Mouse (Mus musculus): ENCODE measurements around the gene Slc37a1. TPM values are rescaled to one million over a fixed set of nuclear protein-coding genes. Genes with fewer than 3 reads are reported as not detected.

Gene Slc37a1
- polyA plus RNA-seq, 1 experiment: 3.4 TPM

DNA sequence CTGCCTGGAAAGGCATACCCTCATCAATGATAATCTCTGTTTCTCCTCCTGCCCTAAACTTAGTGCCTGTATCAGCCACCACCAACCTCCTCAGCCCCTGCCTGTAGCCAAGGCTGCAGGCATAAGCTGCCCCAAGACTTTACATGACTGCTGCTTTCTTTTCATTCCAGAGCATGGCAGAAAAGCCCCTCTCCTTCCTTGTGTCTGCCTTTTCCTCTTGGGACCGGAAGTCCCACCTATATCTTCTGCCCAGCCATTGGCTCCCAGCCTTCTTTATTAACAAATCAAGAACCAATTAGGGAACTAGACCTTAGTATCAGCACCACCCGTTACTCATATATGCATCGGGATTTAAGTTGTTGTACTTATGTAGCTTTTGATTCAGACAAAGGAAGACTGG, 624 bp downstream of the Slc37a1 start:
- peaks cover 30% of the 10 kb centered on the region for H3K27me3 ChIP-seq (replicated peaks)
- H3K4me1 ChIP-seq: peaks cover 44% of the 10 kb centered on the region
- TF ChIP-seq FLI1 (IDR thresholded peaks at IDR 0.05; ENCODE audit: low read length) (no peak), GATA1 (IDR thresholded peaks at IDR 0.05; ENCODE audit: borderline replicate concordance, low read length) (no peak)
- no peaks in the 10 kb centered on the region for H3K36me3 ChIP-seq (replicated peaks; ENCODE audit: low read length)
- no peaks in the 10 kb centered on the region for H3K9me3 ChIP-seq
- no peak overlapping the region for H3K4me3 ChIP-seq (replicated peaks)

DNA sequence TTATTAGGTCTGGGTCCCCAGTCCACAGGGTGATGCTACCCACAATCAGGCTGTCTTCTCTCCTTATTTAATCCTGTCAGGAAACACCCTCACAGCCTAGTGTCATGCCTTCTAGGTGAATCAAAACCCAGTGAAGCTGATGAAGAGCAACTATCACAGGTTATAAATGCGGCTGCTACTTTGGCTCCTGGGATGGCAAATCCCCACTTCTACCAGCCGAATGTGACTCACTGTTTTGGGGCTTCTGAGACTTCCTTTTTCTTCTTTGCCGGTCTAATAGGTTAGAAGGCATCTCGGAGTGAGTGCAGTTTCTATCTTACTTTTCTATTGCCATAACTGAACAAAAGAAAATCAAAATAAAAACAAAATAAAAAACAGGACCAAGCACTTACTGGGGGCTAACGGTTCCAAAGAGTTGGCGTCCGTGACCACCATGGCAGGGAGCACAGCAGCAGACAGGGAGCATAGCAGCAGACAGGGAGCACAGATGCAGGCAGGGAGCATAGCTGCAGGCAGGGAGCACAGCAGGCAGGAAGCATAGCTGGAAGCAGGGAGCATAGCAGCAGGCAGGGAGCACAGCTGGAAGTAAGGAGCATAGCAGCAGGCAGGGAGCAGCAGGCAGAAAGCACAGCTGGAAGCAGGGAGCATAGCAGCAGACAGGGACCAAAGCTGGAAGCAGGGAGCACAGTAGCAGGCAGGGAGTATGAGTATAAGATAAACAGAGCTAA, 2.6 kb downstream of the Slc37a1 start:
- Histone ChIP-seq H3K27me3 (replicated peaks) (peaks cover 17% of the 10 kb centered on the region), H3K36me3 (replicated peaks; ENCODE audit: low read length) (no peaks in the 10 kb centered on the region), H3K4me3 (replicated peaks) (peak overlapping the region; percentile 88), H3K4me1 (peaks cover 42% of the 10 kb centered on the region), H3K9me3 (no peaks in the 10 kb centered on the region)
- no peak for TF ChIP-seq GATA1 (IDR thresholded peaks at IDR 0.05; ENCODE audit: borderline replicate concordance, low read length)
- TF ChIP-seq FLI1 (IDR thresholded peaks at IDR 0.05; ENCODE audit: low read length): no peak

GRCm38 (mm10) chr17:31290311-31290710, 3.7 kb downstream of the Slc37a1 start:
- Histone ChIP-seq H3K27me3 (replicated peaks) (peaks cover 17% of the 10 kb centered on the region), H3K4me3 (replicated peaks) (no peak overlapping the region), H3K9me3 (no peaks in the 10 kb centered on the region), H3K36me3 (replicated peaks; ENCODE audit: low read length) (no peaks in the 10 kb centered on the region), H3K4me1 (peaks cover 51% of the 10 kb centered on the region)
- TF ChIP-seq FLI1 (IDR thresholded peaks at IDR 0.05; ENCODE audit: low read length): no peak
- no peak for TF ChIP-seq GATA1 (IDR thresholded peaks at IDR 0.05; ENCODE audit: borderline replicate concordance, low read length)

DNA sequence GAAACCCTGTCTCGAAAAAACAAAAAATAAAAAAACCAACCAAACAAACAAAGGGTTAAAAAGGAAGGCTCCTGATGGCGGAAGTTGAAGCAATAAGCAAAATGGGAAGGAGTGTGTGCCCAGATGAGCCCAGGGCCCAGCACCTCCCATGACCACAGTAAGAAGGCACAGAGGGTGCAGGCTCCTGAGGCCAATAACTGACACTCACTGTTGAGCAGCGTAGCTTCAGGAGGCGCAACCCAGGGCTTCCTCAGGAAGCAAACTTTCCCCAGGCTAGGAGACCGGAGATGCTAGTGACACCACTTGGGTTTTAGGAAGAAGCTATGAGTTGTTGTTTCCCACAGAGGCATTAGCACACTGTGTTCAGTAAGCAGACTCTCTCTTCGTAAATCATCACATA, 4.3 kb downstream of the Slc37a1 start:
- Histone ChIP-seq H3K36me3 (replicated peaks; ENCODE audit: low read length) (no peaks in the 10 kb centered on the region), H3K27me3 (replicated peaks) (peaks cover 19% of the 10 kb centered on the region), H3K4me1 (peaks cover 54% of the 10 kb centered on the region), H3K4me3 (replicated peaks) (peak overlapping the region; percentile 66), H3K9me3 (no peaks in the 10 kb centered on the region)
- TF ChIP-seq FLI1 (IDR thresholded peaks at IDR 0.05; ENCODE audit: low read length) (no peak), GATA1 (IDR thresholded peaks at IDR 0.05; ENCODE audit: borderline replicate concordance, low read length) (no peak)

DNA sequence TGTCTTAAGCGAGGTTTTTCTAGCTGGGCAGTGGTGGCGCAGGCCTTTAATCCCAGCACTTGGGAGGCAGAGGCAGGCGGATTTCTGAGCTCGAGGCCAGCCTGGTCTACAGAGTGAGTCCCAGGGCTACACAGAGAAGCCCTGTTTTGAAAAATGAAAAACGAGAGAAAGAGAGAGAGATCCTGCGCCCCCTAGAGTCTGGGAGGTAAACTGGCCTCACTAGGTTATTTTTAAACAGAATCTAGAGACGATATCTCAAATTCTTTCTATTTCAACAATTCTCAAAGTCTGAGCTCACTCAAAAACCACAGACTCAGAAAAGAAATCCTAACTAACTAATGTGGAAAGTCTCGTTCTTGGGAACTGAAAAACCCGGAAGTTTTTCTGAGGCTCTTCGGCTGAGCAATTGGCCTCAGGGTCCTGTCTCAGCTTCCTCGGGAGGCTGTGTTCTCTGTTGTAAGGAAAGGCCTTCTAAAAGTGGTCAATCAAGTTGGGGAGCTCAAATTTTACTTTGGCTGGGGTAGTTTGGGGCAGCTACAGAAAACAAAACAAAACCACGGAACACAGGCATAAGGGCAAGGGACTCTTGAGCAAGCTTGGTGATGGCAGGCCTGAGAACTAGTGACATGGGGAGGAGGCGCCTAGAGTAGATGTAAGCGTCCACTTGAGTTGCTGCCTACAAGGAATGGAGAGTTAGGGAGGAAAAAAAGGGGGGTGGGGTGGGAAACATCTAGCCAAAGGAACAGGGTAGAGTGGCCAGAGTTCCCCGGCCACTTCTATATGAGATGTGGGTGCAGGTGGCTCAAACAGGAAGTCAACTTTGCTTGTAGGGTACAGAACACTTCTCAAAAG, 8.0 kb downstream of the Slc37a1 start:
- Histone ChIP-seq H3K27me3 (replicated peaks) (peaks cover 2% of the 10 kb centered on the region), H3K9me3 (no peaks in the 10 kb centered on the region), H3K4me1 (peaks cover 69% of the 10 kb centered on the region), H3K36me3 (replicated peaks; ENCODE audit: low read length) (peaks cover under 1% of the 10 kb centered on the region), H3K4me3 (replicated peaks) (peak overlapping the region; percentile 94)
- TF ChIP-seq GATA1 (IDR thresholded peaks at IDR 0.05; ENCODE audit: borderline replicate concordance, low read length): no peak

DNA sequence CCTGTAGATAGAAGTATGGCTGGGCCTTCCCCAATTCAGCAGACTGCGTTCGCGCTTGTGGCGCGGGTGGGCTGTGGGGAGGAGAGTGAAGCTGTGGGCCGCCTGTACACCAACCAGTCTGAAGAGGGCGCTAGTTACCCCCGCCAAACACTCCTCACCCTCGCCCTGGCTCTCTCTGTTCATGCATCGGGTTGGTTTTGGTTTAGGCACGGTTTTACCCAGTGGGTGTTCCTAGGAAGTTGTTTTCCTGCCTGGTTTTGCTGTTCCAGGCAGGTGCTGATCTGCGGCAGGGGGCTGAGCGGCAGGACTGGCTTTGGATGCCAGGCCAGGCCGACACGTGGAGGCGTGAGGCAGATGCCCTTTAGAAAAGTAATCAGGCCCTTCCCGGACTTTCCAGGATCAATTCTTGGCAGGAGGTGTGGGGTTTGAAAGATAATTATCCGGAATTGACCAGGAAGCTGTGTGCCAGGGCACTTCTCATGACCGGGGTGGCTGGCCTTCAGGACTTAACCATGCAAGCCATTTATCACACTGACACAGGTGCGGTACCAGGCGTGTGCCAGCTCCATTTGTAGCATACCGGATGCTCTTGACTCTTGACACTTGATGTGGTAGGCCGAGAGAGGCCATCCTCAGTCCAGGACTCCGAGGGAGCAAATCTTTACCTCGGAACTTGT, 8.8 kb downstream of the Slc37a1 start:
- Histone ChIP-seq H3K4me1 (peaks cover 69% of the 10 kb centered on the region), H3K9me3 (no peaks in the 10 kb centered on the region), H3K27me3 (replicated peaks) (peaks cover 2% of the 10 kb centered on the region), H3K36me3 (replicated peaks; ENCODE audit: low read length) (peaks cover 8% of the 10 kb centered on the region), H3K4me3 (replicated peaks) (peak overlapping the region; percentile 94)
- no peak for TF ChIP-seq GATA1 (IDR thresholded peaks at IDR 0.05; ENCODE audit: borderline replicate concordance, low read length)
- no peak for TF ChIP-seq FLI1 (IDR thresholded peaks at IDR 0.05; ENCODE audit: low read length)

DNA sequence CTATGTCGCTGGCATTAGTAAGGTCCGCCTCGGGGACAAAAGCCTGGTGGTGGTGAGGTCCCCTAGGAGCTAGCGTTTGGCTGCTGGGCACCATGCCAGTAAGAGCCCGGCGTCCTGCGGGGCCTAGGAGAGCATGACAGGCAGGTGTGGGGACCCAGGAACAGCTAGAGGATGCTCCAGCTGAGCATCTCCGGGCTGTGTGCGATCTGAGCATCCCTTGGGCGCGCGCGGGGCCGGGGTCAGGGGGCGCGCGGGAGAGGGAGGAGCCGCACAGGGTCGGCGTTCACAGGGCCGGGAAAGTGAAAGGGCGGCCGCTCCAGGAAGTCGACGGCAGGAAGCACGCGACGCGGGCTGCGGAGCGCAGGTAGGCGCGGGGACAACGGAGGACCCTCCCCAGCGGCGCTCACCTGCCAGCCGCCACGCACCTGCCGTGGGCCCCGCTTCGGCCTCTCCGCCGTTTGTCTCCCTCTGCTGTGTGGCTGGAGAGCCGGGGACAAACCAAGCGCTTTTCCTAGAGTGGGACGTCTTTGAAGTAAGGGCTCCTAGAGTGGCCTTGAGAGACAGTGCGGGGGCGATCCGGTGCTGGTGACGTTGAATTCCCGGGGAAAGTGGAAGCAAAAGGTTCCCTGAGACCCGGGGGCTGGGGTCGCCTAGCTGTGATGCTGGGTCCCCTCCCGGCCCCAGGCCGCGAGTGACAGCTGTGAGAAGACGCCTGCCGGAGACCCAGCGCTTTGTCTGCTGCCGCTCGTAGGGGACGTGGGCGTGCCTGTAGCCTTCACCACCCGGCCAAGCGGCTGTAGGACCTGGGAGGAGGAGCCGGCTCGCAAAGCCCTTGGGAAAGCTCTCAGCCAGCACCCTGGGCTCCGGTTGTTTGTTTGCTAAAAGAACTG, 9.5 kb downstream of the Slc37a1 start:
- H3K4me3 ChIP-seq (replicated peaks): peak overlapping the region; percentile 94
- TF ChIP-seq GATA1 (IDR thresholded peaks at IDR 0.05; ENCODE audit: borderline replicate concordance, low read length) (no peak), FLI1 (IDR thresholded peaks at IDR 0.05; ENCODE audit: low read length) (no peak)
- H3K4me1 ChIP-seq: peaks cover 62% of the 10 kb centered on the region
- peaks cover 2% of the 10 kb centered on the region for H3K27me3 ChIP-seq (replicated peaks)
- H3K36me3 ChIP-seq (replicated peaks; ENCODE audit: low read length): peaks cover 16% of the 10 kb centered on the region
- H3K9me3 ChIP-seq: no peaks in the 10 kb centered on the region

- Histone ChIP-seq H3K9me3 (no peaks in the 10 kb centered on the region), H3K27me3 (replicated peaks) (peaks cover 2% of the 10 kb centered on the region), H3K36me3 (replicated peaks; ENCODE audit: low read length) (peaks cover 23% of the 10 kb centered on the region), H3K4me3 (replicated peaks) (peak overlapping the region; percentile 94), H3K4me1 (peaks cover 57% of the 10 kb centered on the region)
- TF ChIP-seq FLI1 (IDR thresholded peaks at IDR 0.05; ENCODE audit: low read length): no peak
- TF ChIP-seq GATA1 (IDR thresholded peaks at IDR 0.05; ENCODE audit: borderline replicate concordance, low read length): no peak
Observed at GRCm38 (mm10) chr17:31297521-31297939, 10.9 kb downstream of the Slc37a1 start.

All from megakaryocyte, embryonic 14.5 days (primary cell).